Mouse (Mus musculus) brain, embryonic 14.5 days (tissue): Measurements from ENCODE around the gene Prkar2b.

Experiments used
- CTCF ChIP-seq: fragments of 200-500 bp; IDR thresholded peaks from 2 replicates; pipeline ENCODE4 v1.5.1; 2012; ENCODE audit warnings: inconsistent platforms, mild to moderate bottlenecking, moderate library complexity, borderline replicate concordance; ENCODE audit not compliant: insufficient read depth, insufficient read length; ENCODE audit errors: extremely low read depth
- POLR2A ChIP-seq: fragments of 200-500 bp; IDR thresholded peaks from 2 replicates; pipeline ENCODE4 v1.6.1; 2012; ENCODE audit warnings: mild to moderate bottlenecking, inconsistent platforms, borderline replicate concordance; ENCODE audit not compliant: poor library complexity, insufficient read depth, insufficient read length, severe bottlenecking; ENCODE audit errors: extremely low read depth

GRCm38 (mm10) chr12:32057461-32058199 is 3.5 kb downstream of the Prkar2b start:
- TF ChIP-seq CTCF, result no peak
- TF ChIP-seq POLR2A, result no peak
